Mouse (Mus musculus) midbrain, embryonic 11.5 days (tissue): ENCODE results near the gene Tbcd. TPM values are rescaled to one million over a fixed set of nuclear protein-coding genes. Genes with fewer than 3 reads are reported as not detected.

Source experiments
- ATAC-seq: fragments of 200-750 bp; cut with Nextera tagmentation; 2 replicates; pipeline ENCODE4 v1.8.0; 2017; ENCODE audit warnings: moderate TSS enrichment, moderate library complexity; ENCODE audit not compliant: low FRiP score
- DNase-seq: peaks from one replicate; pipeline ENCODE4 v3.0.0; 2015; ENCODE audit warnings: low spot score; ENCODE audit errors: missing footprints
- H3K27ac ChIP-seq: fragments of 300-500 bp; sonication (generic); 2 replicates; pipeline ENCODE4 v1.5.1; 2014; ENCODE audit warnings: low read depth, low read length
- H3K27me3 ChIP-seq: fragments of 300-500 bp; sonication (generic); 2 replicates; pipeline ENCODE4 v1.6.1; 2014; ENCODE audit warnings: mild to moderate bottlenecking, low read length, moderate library complexity, mixed read lengths; ENCODE audit not compliant: control insufficient read depth, insufficient read depth
- H3K36me3 ChIP-seq: fragments of 300-500 bp; sonication (generic); 2 replicates; pipeline ENCODE4 v1.6.1; 2014; ENCODE audit warnings: mild to moderate bottlenecking, low read length, moderate library complexity, mixed read lengths; ENCODE audit not compliant: control insufficient read depth, insufficient read depth
- H3K4me1 ChIP-seq: fragments of 300-500 bp; sonication (generic); 2 replicates; pipeline ENCODE4 v1.6.1; 2014; ENCODE audit warnings: low read length; ENCODE audit not compliant: control insufficient read depth, insufficient read depth
- H3K4me2 ChIP-seq: fragments of 300-500 bp; sonication (generic); 2 replicates; pipeline ENCODE4 v1.6.1; 2014; ENCODE audit warnings: mild to moderate bottlenecking, moderate library complexity
- H3K4me3 ChIP-seq: fragments of 300-500 bp; sonication (generic); 2 replicates; pipeline ENCODE4 v1.5.1; 2014; ENCODE audit warnings: low read depth, low read length
- H3K9ac ChIP-seq: fragments of 300-500 bp; sonication (generic); 2 replicates; pipeline ENCODE4 v1.6.1; 2014; ENCODE audit warnings: low read length
- H3K9me3 ChIP-seq: fragments of 300-500 bp; sonication (generic); 2 replicates; pipeline ENCODE4 v1.6.1; 2016; ENCODE audit warnings: low read length; ENCODE audit not compliant: control insufficient read depth
- WGBS: fragments of 180-500 bp; shearing (Covaris S2); extraction: QIAGEN DNeasy Blood & Tissue Kit; methylation state at CpG from one replicate; pipeline ENCODE4 v1.1.7; 2014; 5-methylcytosine and 5-hydroxymethylcytosine counted together
- polyA plus RNA-seq: library from polyadenylated mRNA; unstranded; fragments of >200 nt; fragmentation: Nextera tagmentation; extraction: Ambion mirVana; gene quantifications from 2 replicates; pipeline ENCODE4 v1.2.1, GENCODE M21; 2014

Gene Tbcd
- polyA plus RNA-seq, 1 experiment from 2014 or later: 36.9 TPM

GRCm38 (mm10) chr11:121627521-121627920 lies 175.8 kb downstream of the Tbcd start:
- Histone ChIP-seq H3K9me3 (no peaks in the 10 kb centered on the region), H3K4me1 (no peaks in the 10 kb centered on the region), H3K4me3 (no peak overlapping the region), H3K9ac (no peak overlapping the region), H3K4me2 (no peak overlapping the region), H3K27ac (no peak overlapping the region), H3K27me3 (no peaks in the 10 kb centered on the region), H3K36me3 (peaks cover 3% of the 10 kb centered on the region; the same call in 1 of the 2 replicates)
- ATAC-seq (no peak), DNase-seq (no peak)
- WGBS: 94% methylated on average over 5 of the region's 5 CpGs

- H3K4me1 ChIP-seq: no peaks in the 10 kb centered on the region
- H3K9ac ChIP-seq: no peak overlapping the region
- 95% methylated on average over 6 of the region's 6 CpGs for WGBS
- H3K27me3 ChIP-seq: no peaks in the 10 kb centered on the region
- no peak for DNase-seq
- H3K9me3 ChIP-seq: no peaks in the 10 kb centered on the region
- no peak for ATAC-seq
- H3K36me3 ChIP-seq: no peaks in the 10 kb centered on the region
- H3K4me2 ChIP-seq: no peak overlapping the region
- no peak overlapping the region for H3K27ac ChIP-seq
- H3K4me3 ChIP-seq: no peak overlapping the region
These were observed 177.8 kb downstream of the Tbcd start for GRCm38 (mm10) chr11:121629529-121629928.

DNA sequence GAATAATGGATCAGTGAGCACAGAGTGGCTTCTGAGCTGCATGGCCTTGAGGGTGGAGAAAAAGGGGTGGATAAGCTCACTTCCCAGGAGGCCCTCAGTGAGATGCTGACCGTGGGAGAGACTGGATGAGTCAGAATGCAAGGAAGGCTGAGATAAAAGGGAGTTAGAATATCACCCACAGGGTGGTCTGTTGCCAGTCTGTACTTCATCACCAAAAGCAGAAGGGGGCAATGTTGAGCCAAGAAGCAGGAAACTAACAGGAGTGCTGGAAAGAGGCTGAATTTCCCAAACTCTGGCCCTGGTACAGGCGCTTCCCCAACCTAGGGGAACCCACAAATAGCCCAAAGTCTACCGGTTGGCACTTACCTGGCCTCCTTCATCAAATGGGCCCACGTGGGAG lies 178.7 kb downstream of the Tbcd start:
- Histone ChIP-seq H3K36me3 (no peaks in the 10 kb centered on the region), H3K27me3 (no peaks in the 10 kb centered on the region), H3K9ac (no peak overlapping the region), H3K4me2 (no peak overlapping the region), H3K9me3 (no peaks in the 10 kb centered on the region), H3K27ac (no peak overlapping the region), H3K4me1 (no peaks in the 10 kb centered on the region), H3K4me3 (no peak overlapping the region)
- ATAC-seq (no peak), DNase-seq (peak; percentile 33)
- 78% methylated on average over 4 of the region's 4 CpGs for WGBS

DNA sequence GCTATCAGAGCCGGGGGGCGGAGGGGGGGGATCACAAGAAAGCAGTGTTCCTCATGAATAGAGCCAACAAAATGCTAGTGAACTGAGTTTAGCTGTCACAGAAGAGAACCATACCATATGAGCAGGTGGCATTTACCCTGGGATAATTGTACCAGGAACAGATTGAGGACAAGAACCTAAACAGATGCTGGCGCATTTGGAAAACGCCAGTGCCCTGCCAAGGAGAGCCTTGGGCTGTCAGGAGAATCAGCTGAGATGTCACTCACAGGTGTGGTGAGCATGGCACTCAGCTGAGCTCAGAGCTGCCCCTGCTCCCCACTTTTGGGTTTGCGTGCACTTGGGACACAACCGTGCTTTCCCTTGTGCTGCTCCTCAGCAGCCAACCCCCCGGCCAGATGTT lies 179.7 kb downstream of the Tbcd start:
- Histone ChIP-seq H3K9me3 (no peaks in the 10 kb centered on the region), H3K27ac (no peak overlapping the region), H3K27me3 (no peaks in the 10 kb centered on the region), H3K4me3 (no peak overlapping the region), H3K4me2 (no peak overlapping the region), H3K36me3 (no peaks in the 10 kb centered on the region), H3K9ac (no peak overlapping the region), H3K4me1 (no peaks in the 10 kb centered on the region)
- 95% methylated on average over 7 of the region's 7 CpGs for WGBS
- ATAC-seq: no peak
- DNase-seq: peak; percentile 31

GRCm38 (mm10) chr11:121636646-121637045 lies 184.9 kb downstream of the Tbcd start:
- peak; percentile 59 for DNase-seq
- H3K9ac ChIP-seq: no peak overlapping the region
- 94% methylated on average over 10 of the region's 10 CpGs for WGBS
- no peaks in the 10 kb centered on the region for H3K27me3 ChIP-seq
- no peak overlapping the region for H3K4me2 ChIP-seq
- ATAC-seq: no peak
- no peaks in the 10 kb centered on the region for H3K4me1 ChIP-seq
- H3K36me3 ChIP-seq: no peaks in the 10 kb centered on the region
- H3K27ac ChIP-seq: no peak overlapping the region
- H3K4me3 ChIP-seq: no peak overlapping the region
- H3K9me3 ChIP-seq: no peaks in the 10 kb centered on the region

- Histone ChIP-seq H3K4me3 (no peak overlapping the region), H3K36me3 (no peaks in the 10 kb centered on the region), H3K9me3 (no peaks in the 10 kb centered on the region), H3K27ac (no peak overlapping the region), H3K4me2 (no peak overlapping the region), H3K27me3 (no peaks in the 10 kb centered on the region), H3K9ac (no peak overlapping the region), H3K4me1 (no peaks in the 10 kb centered on the region)
- ATAC-seq: no peak
- no peak for DNase-seq
- 66% methylated on average over 2 of the region's 2 CpGs for WGBS
These were observed 189.9 kb downstream of the Tbcd start for GRCm38 (mm10) chr11:121641501-121642145.

DNA sequence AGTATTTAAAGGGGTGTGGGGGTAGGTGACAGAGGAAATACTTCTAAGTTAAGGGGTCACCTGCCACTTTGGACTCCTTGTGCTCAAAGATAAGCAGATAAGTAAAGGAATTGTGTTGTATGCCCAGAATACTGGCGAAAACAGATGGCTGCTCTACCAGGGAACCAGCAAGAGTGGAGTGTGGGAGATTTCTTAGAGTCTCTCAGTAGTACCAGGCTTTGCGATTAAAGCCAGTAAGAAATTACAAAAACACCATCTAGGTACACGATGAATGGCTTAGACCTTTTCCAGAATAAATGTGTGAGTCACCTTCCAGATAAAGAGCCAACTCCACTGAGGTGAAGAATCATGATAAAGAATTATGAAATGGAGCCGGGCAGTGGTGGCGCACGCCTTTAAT lies 193.6 kb downstream of the Tbcd start:
- WGBS: 96% methylated on average over 6 of the region's 6 CpGs

DNA sequence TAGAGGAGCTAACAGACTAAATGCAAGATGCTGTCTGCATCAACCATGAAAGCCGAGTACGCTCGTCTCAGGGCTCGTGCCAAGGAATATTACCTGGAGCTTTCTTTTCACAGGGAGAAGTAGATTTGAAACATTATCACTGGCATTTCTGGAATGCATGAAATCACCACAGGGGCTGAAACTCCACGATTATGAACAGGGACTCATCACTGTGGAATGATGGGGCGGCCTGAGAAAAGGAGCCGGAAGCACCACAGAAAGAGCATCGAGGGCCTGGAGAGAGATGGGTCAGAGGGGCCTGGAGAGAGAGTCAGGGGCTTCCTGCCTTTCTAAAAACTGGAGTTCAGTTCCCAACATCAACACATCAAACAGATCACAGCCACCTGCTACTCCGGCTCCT lies 195.6 kb downstream of the Tbcd start:
- Histone ChIP-seq H3K9ac (no peak overlapping the region), H3K4me2 (no peak overlapping the region), H3K27me3 (no peaks in the 10 kb centered on the region), H3K36me3 (no peaks in the 10 kb centered on the region; the same call in 1 of the 2 replicates), H3K4me1 (no peaks in the 10 kb centered on the region), H3K9me3 (no peaks in the 10 kb centered on the region), H3K27ac (no peak overlapping the region), H3K4me3 (no peak overlapping the region)
- WGBS: 81% methylated on average over 9 of the region's 9 CpGs
- DNase-seq: no peak
- no peak for ATAC-seq

More for the DNA sequence above, 193.6 kb downstream of the Tbcd start:
- ATAC-seq: no peak
- DNase-seq: peak; percentile 33
- no peak overlapping the region for H3K9ac ChIP-seq
- no peak overlapping the region for H3K27ac ChIP-seq
- H3K4me1 ChIP-seq: no peaks in the 10 kb centered on the region
- no peak overlapping the region for H3K4me2 ChIP-seq
- no peaks in the 10 kb centered on the region for H3K9me3 ChIP-seq
- no peaks in the 10 kb centered on the region for H3K27me3 ChIP-seq
- H3K4me3 ChIP-seq: no peak overlapping the region
- H3K36me3 ChIP-seq: no peaks in the 10 kb centered on the region; the same call in 1 of the 2 replicates

DNA sequence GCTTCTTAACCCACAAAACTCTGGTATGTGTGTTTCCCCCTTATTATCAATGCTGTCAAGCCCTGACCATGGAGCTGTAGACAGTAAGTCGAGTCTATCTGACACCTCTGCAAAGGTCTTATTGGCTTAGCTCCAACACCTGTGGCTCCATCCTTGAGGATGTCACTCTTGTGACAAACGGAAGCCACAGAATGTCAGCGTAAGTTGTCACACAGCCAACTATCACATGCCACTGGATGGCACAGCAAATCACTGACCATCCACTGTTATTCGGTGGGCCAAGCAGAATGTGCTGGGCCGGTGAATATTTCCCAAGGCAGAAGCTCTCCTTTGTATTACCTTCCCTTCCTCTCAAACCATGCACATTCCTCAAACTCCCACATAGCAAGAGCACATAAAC lies 196.4 kb downstream of the Tbcd start:
- ATAC-seq: no peak
- Histone ChIP-seq H3K4me3 (no peak overlapping the region), H3K4me2 (no peak overlapping the region), H3K4me1 (no peaks in the 10 kb centered on the region), H3K9ac (no peak overlapping the region), H3K27me3 (no peaks in the 10 kb centered on the region), H3K36me3 (no peaks in the 10 kb centered on the region; the same call in 1 of the 2 replicates), H3K27ac (no peak overlapping the region), H3K9me3 (no peaks in the 10 kb centered on the region)
- WGBS: 92% methylated on average over 5 of the region's 5 CpGs
- DNase-seq: peak; percentile 69
